Mouse (Mus musculus) cortical plate, adult 2 months (tissue): ENCODE results near the gene Gm9936. TPM values are rescaled to one million over a fixed set of nuclear protein-coding genes. Genes with fewer than 3 reads are reported as not detected.
A peak's percentile ranks its signal among the peaks of the same experiment; 100 is the strongest.
"Not testable (repeated sequence)": the region's sequence is repeated elsewhere in the genome, so short reads cannot be mapped to it uniquely, and the experiment has no call there.

Experiments used
- H3K27ac ChIP-seq: fragments of 200-500 bp; 2 replicates; pipeline ENCODE4 v1.5.1; 2012; ENCODE audit warnings: low read length, control low read depth, inconsistent platforms; ENCODE audit not compliant: insufficient read depth
- H3K4me1 ChIP-seq: fragments of 200-500 bp; 2 replicates; pipeline ENCODE4 v1.6.1; 2011; ENCODE audit warnings: low read length; ENCODE audit not compliant: control insufficient read depth, insufficient read depth
- H3K4me3 ChIP-seq: fragments of 200-500 bp; 2 replicates; pipeline ENCODE4 v1.5.1; 2011; ENCODE audit warnings: mild to moderate bottlenecking, low read length, control low read depth; ENCODE audit not compliant: insufficient read depth
- CTCF ChIP-seq: fragments of 200-500 bp; IDR thresholded peaks from 2 replicates; pipeline ENCODE4 v1.5.1; 2011; ENCODE audit warnings: mild to moderate bottlenecking, control low read depth, low read length; ENCODE audit not compliant: insufficient read depth; ENCODE audit errors: extremely low read depth
- POLR2A ChIP-seq: fragments of 200-500 bp; IDR thresholded peaks from 2 replicates; pipeline ENCODE4 v1.6.1; 2011; ENCODE audit warnings: mild to moderate bottlenecking, low read length, control low read depth; ENCODE audit not compliant: insufficient read depth; ENCODE audit errors: extremely low read depth
- polyA plus RNA-seq: library from polyadenylated mRNA; depleted of rRNA; stranded (reverse); fragments of >200 nt; gene quantifications from 2 replicates; pipeline ENCODE4 v1.2.3, GENCODE M21; 2012; rRNA removed

Gene Gm9936
- polyA plus RNA-seq = 0.25 and 0.36 TPM in 2 replicates

- H3K27ac ChIP-seq = no peak within 1 kb of the TSS
- no peaks in the 10 kb centered on the region for H3K4me1 ChIP-seq
- peak within 1 kb of the TSS; percentile 12 for H3K4me3 ChIP-seq
- TF ChIP-seq CTCF (no peak), POLR2A (no peak)
Observed at GRCm38 (mm10) chr5:114858582-114858981, at the start of gene Gm9936. Gm9936 (minus strand) TSS chr5:114858682.

- H3K4me3 ChIP-seq = no peak overlapping the region
Observed at GRCm38 (mm10) chr5:114902413-114902812, 43.9 kb upstream of the Gm9936 start.

GRCm38 (mm10) chr5:114898857-114899256 is 40.4 kb upstream of the Gm9936 start:
- TF ChIP-seq CTCF (no peak), POLR2A (no peak)

More at GRCm38 (mm10) chr5:114902413-114902812, 43.9 kb upstream of the Gm9936 start:
- Histone ChIP-seq H3K4me1 (no peaks in the 10 kb centered on the region), H3K27ac (no peak overlapping the region)
- TF ChIP-seq CTCF (peak; percentile 48; the same call in 1 of the 2 replicates), POLR2A (no peak)

GRCm38 (mm10) chr5:114897374-114897793 is 38.9 kb upstream of the Gm9936 start:
- peak overlapping the region; percentile 29 for H3K4me3 ChIP-seq
- 0 out of 2 replicates have a peak overlapping the region, but pooled peaks have one; percentile 36 for H3K27ac ChIP-seq
- TF ChIP-seq CTCF = no peak
- TF ChIP-seq POLR2A = no peak
- no peaks in the 10 kb centered on the region for H3K4me1 ChIP-seq

More at GRCm38 (mm10) chr5:114898857-114899256, 40.4 kb upstream of the Gm9936 start:
- Histone ChIP-seq H3K27ac (no peak overlapping the region), H3K4me3 (no peak overlapping the region), H3K4me1 (no peaks in the 10 kb centered on the region)

GRCm38 (mm10) chr5:114896688-114897373 is 38.3 kb upstream of the Gm9936 start, which contains the start of gene Oasl2:
Oasl2 (plus strand) TSS chr5:114896936.
- TF ChIP-seq POLR2A (no peak), CTCF (no peak)
- peak within 1 kb of the TSS; percentile 36; the same call in 1 of the 2 replicates for H3K27ac ChIP-seq
- peak within 1 kb of the TSS; percentile 29 for H3K4me3 ChIP-seq
- no peaks in the 10 kb centered on the region for H3K4me1 ChIP-seq

GRCm38 (mm10) chr5:114895542-114895941 is 37.1 kb upstream of the Gm9936 start:
- Histone ChIP-seq H3K27ac (no peak overlapping the region), H3K4me3 (no peak overlapping the region), H3K4me1 (no peaks in the 10 kb centered on the region)
- TF ChIP-seq POLR2A = no peak

- Histone ChIP-seq H3K4me3 (no peak overlapping the region), H3K4me1 (no peaks in the 10 kb centered on the region), H3K27ac (no peak overlapping the region)
- TF ChIP-seq POLR2A = no peak
- TF ChIP-seq CTCF = no peak
Observed at GRCm38 (mm10) chr5:114888995-114889394, 30.5 kb upstream of the Gm9936 start.

- H3K4me3 ChIP-seq = no peak overlapping the region
- TF ChIP-seq CTCF (no peak), POLR2A (no peak)
- H3K27ac ChIP-seq = no peak overlapping the region
- H3K4me1 ChIP-seq = no peaks in the 10 kb centered on the region
Observed at GRCm38 (mm10) chr5:114886801-114887200, 28.3 kb upstream of the Gm9936 start.

- H3K4me3 ChIP-seq = no peak overlapping the region
- no peaks in the 10 kb centered on the region for H3K4me1 ChIP-seq
- H3K27ac ChIP-seq = no peak overlapping the region
- no peak for TF ChIP-seq CTCF
- no peak for TF ChIP-seq POLR2A
Observed at GRCm38 (mm10) chr5:114883022-114883421, 24.5 kb upstream of the Gm9936 start.

GRCm38 (mm10) chr5:114882319-114882718 is 23.8 kb upstream of the Gm9936 start:
- H3K27ac ChIP-seq, H3K4me3 ChIP-seq, H3K4me1 ChIP-seq: not testable (repeated sequence)
